Mouse (Mus musculus) liver, embryonic 14.5 days (tissue): ENCODE data around the gene Lcn2. TPM values are rescaled to one million over a fixed set of nuclear protein-coding genes. Genes with fewer than 3 reads are reported as not detected.
A peak's percentile ranks its signal among the peaks of the same experiment; 100 is the strongest.

Experiments
- ATAC-seq: fragments of 200-750 bp; cut with Nextera tagmentation; 2 replicates; pipeline ENCODE4 v1.8.0; 2017; ENCODE audit warnings: moderate number of reproducible peaks, mild to moderate bottlenecking, moderate library complexity; ENCODE audit not compliant: insufficient read depth
- DNase-seq, 3 experiments: peaks; one replicate each; pipeline ENCODE4 v3.0.0-alpha.2; 2012 to 2013; ENCODE audit warnings: low read depth in 3 of 3, low spot score in 3 of 3
- H3K27ac ChIP-seq: fragments of 300-500 bp; sonication (generic); 2 replicates; pipeline ENCODE4 v1.5.1; 2014; ENCODE audit warnings: moderate library complexity, mild to moderate bottlenecking, control low read depth, inconsistent platforms
- H3K27me3 ChIP-seq: fragments of 300-500 bp; sonication (generic); 2 replicates; pipeline ENCODE4 v1.6.1; 2014; ENCODE audit warnings: mild to moderate bottlenecking, low read length, moderate library complexity; ENCODE audit not compliant: control insufficient read depth, insufficient read depth
- H3K36me3 ChIP-seq: fragments of 300-500 bp; sonication (generic); replicated peaks from 2 replicates; pipeline ENCODE4 v1.6.1; 2014; ENCODE audit warnings: low read depth; ENCODE audit not compliant: control insufficient read depth, insufficient read depth
- H3K4me1 ChIP-seq, 2 experiments: fragments of 200-500 bp in 1 of 2; fragments of 300-500 bp in 1 of 2; sonication (generic) in 1 of 2; replicated peaks; 2 replicates each; pipeline ENCODE4 v1.6.1; 2012 to 2014; ENCODE audit warnings: antibody characterized with exemption in 1 of 2, inconsistent platforms in 1 of 2, low read length in 1 of 2; ENCODE audit not compliant: control insufficient read depth in 2 of 2, insufficient read depth in 2 of 2
- H3K4me2 ChIP-seq: fragments of 300-500 bp; sonication (generic); 2 replicates; pipeline ENCODE4 v1.6.1; 2014; ENCODE audit warnings: low read depth, mild to moderate bottlenecking, control low read depth, moderate library complexity
- H3K4me3 ChIP-seq, 2 experiments: fragments of 200-500 bp in 1 of 2; fragments of 300-500 bp in 1 of 2; sonication (generic) in 1 of 2; 2 replicates each; pipeline ENCODE4 v1.5.1; 2012 to 2014; ENCODE audit warnings: low read depth in 2 of 2, low read length in 2 of 2, mild to moderate bottlenecking in 2 of 2, control low read depth in 1 of 2, inconsistent platforms in 1 of 2, moderate library complexity in 1 of 2; ENCODE audit not compliant: insufficient read depth in 1 of 2
- H3K9ac ChIP-seq: fragments of 300-500 bp; sonication (generic); replicated peaks from 2 replicates; pipeline ENCODE4 v1.6.1; 2014; ENCODE audit warnings: mild to moderate bottlenecking, control low read depth, moderate library complexity
- H3K9me3 ChIP-seq: fragments of 300-500 bp; sonication (generic); 2 replicates; pipeline ENCODE4 v1.6.1; 2016; ENCODE audit warnings: low read length, mixed read lengths; ENCODE audit not compliant: control insufficient read depth
- CTCF ChIP-seq: IDR thresholded peaks from 2 replicates; pipeline ENCODE4 v1.5.1; 2016; ENCODE audit warnings: antibody characterized with exemption, low read depth, control low read depth
- EP300 ChIP-seq: IDR thresholded peaks from 2 replicates; pipeline ENCODE4 v1.6.1; 2016; ENCODE audit warnings: antibody characterized with exemption, low read depth
- WGBS: fragments of 180-500 bp; shearing (Covaris S2); extraction: QIAGEN DNeasy Blood & Tissue Kit; methylation state at CpG from one replicate; pipeline ENCODE4 v1.1.7; 2014; ENCODE audit not compliant: insufficient replicate concordance; 5-methylcytosine and 5-hydroxymethylcytosine counted together
- polyA plus RNA-seq, 2 experiments: library from polyadenylated mRNA; depleted of rRNA in 1 of 2; stranded (reverse) in 1 of 2; unstranded in 1 of 2; fragments of >200 nt; fragmentation: Nextera tagmentation in 1 of 2; extraction: Ambion mirVana in 1 of 2; gene quantifications; 2 replicates each; pipeline versions ENCODE4 v1.2.1 to v1.2.3; 2012 to 2014

Lcn2 gene
- polyA plus RNA-seq, 2 experiments, result 29.8 to 65.1 TPM

GRCm38 (mm10) chr2:32361437-32361836 lies 26.6 kb downstream of the Lcn2 start:
- peaks cover 14 to 15% of the 10 kb centered on the region in 2 experiments for H3K4me1 ChIP-seq
- TF ChIP-seq EP300 (no peak), CTCF (peak; percentile 90)
- DNase-seq (peak; percentile 64 to 75 (median 69)), ATAC-seq (peak; percentile 66)
- peak overlapping the region; percentile 85 for H3K9ac ChIP-seq
- H3K9me3 ChIP-seq, result no peaks in the 10 kb centered on the region
- H3K4me2 ChIP-seq, result peak overlapping the region; percentile 98
- WGBS, result under 1% methylated on average over 24 of the region's 24 CpGs
- no peaks in the 10 kb centered on the region for H3K36me3 ChIP-seq
- peak overlapping the region; percentile 51 for H3K27ac ChIP-seq
- H3K4me3 ChIP-seq, result peak overlapping the region; percentile 69 to 90
- H3K27me3 ChIP-seq, result no peaks in the 10 kb centered on the region

- DNase-seq (peak; percentile 61 to 70 (median 62)), ATAC-seq (no peak)
- TF ChIP-seq EP300 (no peak), CTCF (no peak)
- 5% methylated on average over 14 of the region's 14 CpGs for WGBS
- Histone ChIP-seq H3K36me3 (no peaks in the 10 kb centered on the region), H3K27me3 (no peaks in the 10 kb centered on the region), H3K4me3 (peak overlapping the region; percentile 69 to 90), H3K9me3 (no peaks in the 10 kb centered on the region), H3K4me1 (peaks cover 14 to 15% of the 10 kb centered on the region in 2 experiments), H3K9ac (peak overlapping the region; percentile 85), H3K27ac (peak overlapping the region; percentile 51), H3K4me2 (peak overlapping the region; percentile 98)
Observed at GRCm38 (mm10) chr2:32360741-32361140, 27.3 kb downstream of the Lcn2 start.

- ATAC-seq (no peak), DNase-seq (no peak)
- no peaks in the 10 kb centered on the region for H3K27me3 ChIP-seq
- no peaks in the 10 kb centered on the region for H3K9me3 ChIP-seq
- 51% methylated on average over 10 of the region's 10 CpGs for WGBS
- H3K4me2 ChIP-seq, result no peak overlapping the region
- no peak for TF ChIP-seq CTCF
- no peak overlapping the region for H3K4me3 ChIP-seq
- H3K4me1 ChIP-seq, result peaks cover 5 to 10% of the 10 kb centered on the region in 2 experiments; a peak in 3 of 4 replicates
- no peak overlapping the region for H3K27ac ChIP-seq
- H3K9ac ChIP-seq, result no peak overlapping the region
- no peaks in the 10 kb centered on the region for H3K36me3 ChIP-seq
Observed at GRCm38 (mm10) chr2:32358381-32358780, 29.7 kb downstream of the Lcn2 start.

- Histone ChIP-seq H3K27me3 (peaks cover 3% of the 10 kb centered on the region), H3K4me3 (no peak overlapping the region), H3K27ac (no peak overlapping the region), H3K9me3 (no peaks in the 10 kb centered on the region), H3K36me3 (no peaks in the 10 kb centered on the region), H3K4me2 (no peak overlapping the region), H3K9ac (no peak overlapping the region), H3K4me1 (peaks cover 5 to 11% of the 10 kb centered on the region in 2 experiments; a peak in 3 of 4 replicates)
- DNase-seq, result no peak
- TF ChIP-seq CTCF, result no peak
- TF ChIP-seq EP300, result no peak
- WGBS, result 47% methylated on average over 3 of the region's 3 CpGs
- no peak for ATAC-seq
Observed at GRCm38 (mm10) chr2:32357710-32358109, 30.3 kb downstream of the Lcn2 start.

GRCm38 (mm10) chr2:32356216-32356615 lies 31.8 kb downstream of the Lcn2 start:
- Histone ChIP-seq H3K27ac (no peak overlapping the region), H3K36me3 (no peaks in the 10 kb centered on the region), H3K4me2 (no peak overlapping the region), H3K4me1 (peaks cover 2 to 6% of the 10 kb centered on the region in 2 experiments; a peak in 2 of 4 replicates), H3K4me3 (no peak overlapping the region), H3K9me3 (no peaks in the 10 kb centered on the region), H3K9ac (no peak overlapping the region), H3K27me3 (peaks cover 18% of the 10 kb centered on the region)
- TF ChIP-seq EP300, result no peak
- TF ChIP-seq CTCF, result no peak
- WGBS, result 69% methylated on average over 10 of the region's 10 CpGs
- ATAC-seq (no peak), DNase-seq (no peak)
